Mouse (Mus musculus) intestine, embryonic 14.5 days (tissue): ENCODE measurements around the gene Erich2. TPM values are rescaled to one million over a fixed set of nuclear protein-coding genes. Genes with fewer than 3 reads are reported as not detected.

ENCODE experiments used
- ATAC-seq: fragments of 200-750 bp; cut with Nextera tagmentation; replicated peaks from 2 replicates; pipeline ENCODE4 v1.8.0; 2017; ENCODE audit warnings: low read depth, moderate number of reproducible peaks, moderate TSS enrichment, moderate library complexity; ENCODE audit not compliant: low FRiP score, low TSS enrichment
- DNase-seq: peaks from one replicate; pipeline ENCODE4 v3.0.0-alpha.2; 2018; ENCODE audit warnings: low spot score
- H3K27ac ChIP-seq: fragments of 300-500 bp; sonication (generic); 2 replicates; pipeline ENCODE4 v1.5.1; 2014; ENCODE audit warnings: low read depth, mild to moderate bottlenecking, control low read depth
- H3K27me3 ChIP-seq: fragments of 300-500 bp; sonication (generic); replicated peaks from 2 replicates; pipeline ENCODE4 v1.6.1; 2014; ENCODE audit warnings: low read length, control low read depth; ENCODE audit not compliant: control insufficient read depth, insufficient read depth
- H3K36me3 ChIP-seq: fragments of 300-500 bp; sonication (generic); 2 replicates; pipeline ENCODE4 v1.6.1; 2014; ENCODE audit warnings: low read length, control low read depth; ENCODE audit not compliant: control insufficient read depth, insufficient read depth
- H3K4me1 ChIP-seq: fragments of 300-500 bp; sonication (generic); replicated peaks from 2 replicates; pipeline ENCODE4 v1.6.1; 2014; ENCODE audit warnings: low read length, control low read depth, mixed read lengths; ENCODE audit not compliant: control insufficient read depth, insufficient read depth
- H3K4me2 ChIP-seq: fragments of 300-500 bp; sonication (generic); 2 replicates; pipeline ENCODE4 v1.6.1; 2014; ENCODE audit warnings: low read length
- H3K4me3 ChIP-seq: fragments of 300-500 bp; sonication (generic); 2 replicates; pipeline ENCODE4 v1.5.1; 2014; ENCODE audit warnings: low read depth, low read length, control low read depth, mixed read lengths
- H3K9ac ChIP-seq: fragments of 300-500 bp; sonication (generic); 2 replicates; pipeline ENCODE4 v1.6.1; 2014; ENCODE audit warnings: mild to moderate bottlenecking, low read length
- H3K9me3 ChIP-seq: fragments of 300-500 bp; sonication (generic); 2 replicates; pipeline ENCODE4 v1.6.1; 2016; ENCODE audit warnings: low read length, control low read depth; ENCODE audit not compliant: control insufficient read depth
- WGBS: fragments of 180-500 bp; shearing (Covaris S2); extraction: QIAGEN DNeasy Blood & Tissue Kit; methylation state at CpG from one replicate; pipeline ENCODE4 v1.1.7; 2014; 5-methylcytosine and 5-hydroxymethylcytosine counted together
- polyA plus RNA-seq: library from polyadenylated mRNA; unstranded; fragments of >200 nt; fragmentation: Nextera tagmentation; extraction: Ambion mirVana; gene quantifications from 2 replicates; pipeline ENCODE4 v1.2.1, GENCODE M21; 2014

The Erich2 gene
- 0.88 and 1.9 TPM in 2 replicates for polyA plus RNA-seq

- ATAC-seq = no peak
Measured at GRCm38 (mm10) chr2:70508496-70508895, at the start of gene Erich2. TSS of gene Erich2 (plus strand) at chr2:70508819.

GRCm38 (mm10) chr2:70463606-70464005 is 45.0 kb upstream of the Erich2 start:
- H3K27ac ChIP-seq = no peak overlapping the region
- no peak overlapping the region for H3K4me2 ChIP-seq
- DNase-seq (no peak), ATAC-seq (no peak)
- no peaks in the 10 kb centered on the region for H3K4me1 ChIP-seq
- no peak overlapping the region for H3K4me3 ChIP-seq
- H3K36me3 ChIP-seq = no peaks in the 10 kb centered on the region
- no peak overlapping the region for H3K9ac ChIP-seq
- no peaks in the 10 kb centered on the region for H3K9me3 ChIP-seq
- 0 out of 2 replicates have a peak, but pooled peaks cover 5% of the 10 kb centered on the region for H3K27me3 ChIP-seq
- WGBS = 90% methylated on average over 1 of the region's 1 CpGs

More at GRCm38 (mm10) chr2:70508496-70508895, at the start of gene Erich2:
- Histone ChIP-seq H3K27ac (no peak within 1 kb of the TSS), H3K4me3 (peak within 1 kb of the TSS; percentile 48), H3K27me3 (no peaks in the 10 kb centered on the region), H3K4me1 (peaks cover 12% of the 10 kb centered on the region), H3K9ac (peak within 1 kb of the TSS; percentile 41), H3K36me3 (no peaks in the 10 kb centered on the region), H3K4me2 (peak within 1 kb of the TSS; percentile 74), H3K9me3 (0 out of 2 replicates have a peak, but pooled peaks cover 2% of the 10 kb centered on the region)
- DNase-seq = no peak
- WGBS = 18% methylated on average over 10 of the region's 10 CpGs

DNA sequence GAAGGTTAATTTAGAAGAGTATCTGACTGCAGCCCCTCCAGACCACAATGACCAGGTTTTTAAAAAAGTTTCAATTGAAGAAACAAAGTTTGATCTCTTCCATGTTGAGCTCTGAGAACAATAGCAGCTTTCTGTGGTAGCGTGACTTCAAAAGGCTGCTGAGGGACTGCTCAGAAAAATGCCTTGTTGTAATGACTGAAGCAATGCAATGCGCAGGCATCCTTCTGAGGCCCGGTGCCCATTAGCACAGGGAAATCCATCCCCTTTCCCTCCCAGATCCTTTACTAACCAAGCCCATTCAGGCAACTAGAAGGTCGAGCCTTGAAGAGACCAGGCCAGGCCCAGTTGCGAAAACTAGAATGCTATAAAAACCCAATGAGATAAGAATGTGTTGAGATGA is 37.5 kb upstream of the Erich2 start:
- Histone ChIP-seq H3K4me2 (no peak overlapping the region), H3K4me1 (peaks cover 15% of the 10 kb centered on the region), H3K4me3 (no peak overlapping the region), H3K36me3 (no peaks in the 10 kb centered on the region), H3K27me3 (peaks cover 75% of the 10 kb centered on the region), H3K9me3 (no peaks in the 10 kb centered on the region), H3K9ac (no peak overlapping the region), H3K27ac (no peak overlapping the region)
- ATAC-seq (no peak), DNase-seq (no peak)
- 17% methylated on average over 5 of the region's 5 CpGs for WGBS

DNA sequence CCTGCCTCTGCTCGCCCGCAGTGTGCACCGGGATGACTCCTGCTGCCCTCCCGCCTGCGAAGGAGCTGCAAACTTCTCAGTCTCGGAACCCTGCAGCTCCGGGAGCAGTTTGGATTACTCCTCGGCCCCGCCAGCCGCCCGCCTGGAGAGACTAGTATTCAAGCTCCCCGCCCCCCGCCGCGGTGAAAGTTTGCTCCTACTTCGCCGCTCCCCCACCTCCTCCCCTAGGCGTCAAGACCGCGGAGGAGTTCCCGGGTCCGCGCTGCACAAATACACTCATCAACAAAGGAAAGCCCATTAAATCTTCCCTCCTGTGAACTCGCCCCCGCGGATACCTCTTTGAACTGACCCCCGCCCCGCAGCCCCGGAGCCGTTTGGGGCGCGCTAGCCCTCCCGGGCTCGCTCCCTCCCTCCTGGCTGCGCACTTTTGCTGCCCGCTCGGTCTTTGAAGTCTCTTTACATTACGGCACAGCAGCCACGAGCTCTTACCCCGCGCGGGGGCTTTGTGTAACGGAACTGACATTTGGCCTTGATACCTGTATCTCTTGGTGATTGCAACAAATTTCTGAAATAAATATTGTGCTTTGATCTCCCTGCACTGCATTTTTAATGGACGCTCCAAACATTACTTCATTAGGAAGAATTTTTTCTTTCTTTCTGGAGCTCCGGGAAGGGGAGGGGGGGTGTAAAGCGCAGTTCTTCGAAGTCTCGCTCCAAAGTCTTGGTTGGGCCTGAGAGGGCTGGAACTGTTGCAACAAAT is 36.6 kb upstream of the Erich2 start:
- peaks cover 15% of the 10 kb centered on the region for H3K4me1 ChIP-seq
- ATAC-seq = no peak
- WGBS = under 1% methylated on average over 48 of the region's 48 CpGs

DNA sequence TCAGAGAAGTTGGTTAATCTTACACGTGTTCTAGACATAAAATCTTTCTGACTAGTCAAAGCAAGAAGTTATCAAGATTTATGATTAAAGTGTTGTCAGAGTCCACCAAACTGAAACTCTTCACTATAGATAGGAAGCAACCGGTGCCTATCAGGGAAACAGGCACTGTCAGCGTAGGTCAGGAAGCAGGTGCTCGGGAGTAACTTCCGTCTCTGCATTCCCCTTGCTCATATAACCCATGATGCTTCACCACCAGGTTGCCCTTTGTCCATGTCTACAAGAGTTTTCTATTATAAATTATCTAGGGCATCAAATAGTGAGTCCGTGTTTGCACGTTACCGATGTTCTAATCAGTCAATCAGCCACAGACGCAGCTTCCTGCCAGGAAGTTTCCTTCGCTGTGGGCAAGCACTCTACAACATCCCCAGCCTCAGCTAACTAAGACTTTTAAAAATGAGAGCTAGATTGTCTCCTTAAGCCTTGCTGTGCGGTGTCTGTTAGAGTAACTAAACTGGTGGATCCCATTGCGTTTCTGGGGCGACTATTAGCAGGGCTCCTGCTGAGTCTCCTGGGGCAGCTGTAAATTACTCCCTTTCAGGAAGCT is 10.8 kb upstream of the Erich2 start:
- no peaks in the 10 kb centered on the region for H3K9me3 ChIP-seq
- H3K9ac ChIP-seq = no peak overlapping the region
- H3K36me3 ChIP-seq = no peaks in the 10 kb centered on the region
- H3K27ac ChIP-seq = no peak overlapping the region
- H3K4me3 ChIP-seq = no peak overlapping the region
- peak; percentile 49 for DNase-seq
- ATAC-seq = no peak
- H3K4me1 ChIP-seq = no peaks in the 10 kb centered on the region
- H3K27me3 ChIP-seq = peaks cover 6% of the 10 kb centered on the region; the same call in 1 of the 2 replicates
- 27% methylated on average over 13 of the region's 13 CpGs for WGBS
- no peak overlapping the region for H3K4me2 ChIP-seq

More for the DNA sequence above, 36.6 kb upstream of the Erich2 start:
- H3K27ac ChIP-seq = no peak overlapping the region
- peak overlapping the region; percentile 33 for H3K4me3 ChIP-seq
- peak; percentile 79 for DNase-seq
- H3K27me3 ChIP-seq = peaks cover 82% of the 10 kb centered on the region
- H3K9me3 ChIP-seq = no peaks in the 10 kb centered on the region
- peak overlapping the region; percentile 72 for H3K4me2 ChIP-seq
- H3K36me3 ChIP-seq = no peaks in the 10 kb centered on the region
- H3K9ac ChIP-seq = no peak overlapping the region; the same call in 1 of the 2 replicates

DNA sequence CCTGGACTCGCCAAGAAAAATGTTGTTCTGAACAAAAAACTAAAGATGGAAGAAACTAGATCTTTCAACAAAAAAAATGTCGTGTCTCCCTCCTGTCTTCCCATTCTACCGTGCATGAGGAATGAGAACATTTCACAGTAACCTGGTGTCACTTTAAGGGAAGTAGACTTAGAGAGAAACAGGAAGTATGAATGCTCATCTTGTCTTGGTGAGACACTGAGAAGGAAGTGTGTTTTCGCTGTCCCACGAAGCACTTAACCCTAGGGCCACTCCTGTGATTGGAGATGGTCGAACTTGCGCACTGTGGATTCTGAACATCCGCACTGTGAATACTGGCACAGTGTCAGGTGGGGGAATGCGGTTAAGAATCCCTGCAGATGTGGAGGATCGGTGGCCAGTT is 5.2 kb upstream of the Erich2 start:
- no peaks in the 10 kb centered on the region for H3K36me3 ChIP-seq
- no peaks in the 10 kb centered on the region for H3K9me3 ChIP-seq
- no peak overlapping the region for H3K4me2 ChIP-seq
- ATAC-seq (no peak), DNase-seq (no peak)
- no peak overlapping the region for H3K27ac ChIP-seq
- no peak overlapping the region for H3K4me3 ChIP-seq
- H3K27me3 ChIP-seq = peaks cover 4% of the 10 kb centered on the region; the same call in 1 of the 2 replicates
- WGBS = 87% methylated on average over 10 of the region's 10 CpGs
- no peak overlapping the region for H3K9ac ChIP-seq
- H3K4me1 ChIP-seq = peaks cover 9% of the 10 kb centered on the region

DNA sequence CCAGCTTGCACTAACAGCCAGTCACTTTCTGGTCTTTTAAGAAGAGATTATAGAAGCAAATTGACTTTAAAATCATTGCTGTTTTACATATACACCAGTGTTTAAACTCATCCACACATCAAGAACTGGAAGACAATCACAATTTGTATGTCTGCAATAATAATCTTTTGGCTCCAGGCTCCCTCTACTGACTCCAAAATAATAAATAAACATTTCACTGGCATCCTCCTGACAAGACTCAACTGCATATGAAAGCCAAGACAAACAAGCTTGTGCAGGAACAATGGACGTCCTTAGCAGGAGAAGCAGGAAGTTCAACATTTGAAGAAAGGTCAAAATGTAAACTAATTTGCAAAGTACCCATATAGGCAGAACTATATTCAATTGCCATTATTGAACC is 3.4 kb upstream of the Erich2 start:
- DNase-seq = no peak
- WGBS = 12% methylated on average over 1 of the region's 1 CpGs

GRCm38 (mm10) chr2:70505896-70506295 is 2.7 kb upstream of the Erich2 start:
- no peak for ATAC-seq
- H3K36me3 ChIP-seq = no peaks in the 10 kb centered on the region
- WGBS = 30% methylated on average over 4 of the region's 4 CpGs
- no peaks in the 10 kb centered on the region for H3K27me3 ChIP-seq
- H3K4me2 ChIP-seq = no peak overlapping the region
- H3K4me1 ChIP-seq = peaks cover 12% of the 10 kb centered on the region
- no peaks in the 10 kb centered on the region for H3K9me3 ChIP-seq
- DNase-seq = peak; percentile 9
- H3K9ac ChIP-seq = no peak overlapping the region
- H3K27ac ChIP-seq = no peak overlapping the region
- no peak overlapping the region for H3K4me3 ChIP-seq

More for the DNA sequence above, 3.4 kb upstream of the Erich2 start:
- no peak for ATAC-seq
- Histone ChIP-seq H3K36me3 (no peaks in the 10 kb centered on the region), H3K27me3 (no peaks in the 10 kb centered on the region), H3K9me3 (no peaks in the 10 kb centered on the region), H3K4me3 (no peak overlapping the region), H3K27ac (no peak overlapping the region), H3K9ac (no peak overlapping the region), H3K4me2 (no peak overlapping the region), H3K4me1 (peaks cover 12% of the 10 kb centered on the region)
